Mouse (Mus musculus) forebrain, embryonic 10.5 days (tissue): ENCODE data around the gene Zfp609. TPM values are rescaled to one million over a fixed set of nuclear protein-coding genes. Genes with fewer than 3 reads are reported as not detected.

Source experiments
- DNase-seq: peaks from one replicate; pipeline ENCODE4 v3.0.0-alpha.2; 2017; ENCODE audit warnings: low spot score; ENCODE audit errors: extremely low spot score
- H3K27ac ChIP-seq: fragments of 300-500 bp; sonication (generic); 2 replicates; pipeline ENCODE4 v1.5.1; 2016; ENCODE audit warnings: mild to moderate bottlenecking
- H3K27me3 ChIP-seq: fragments of 300-500 bp; sonication (generic); 2 replicates; pipeline ENCODE4 v1.6.1; 2016; ENCODE audit warnings: mild to moderate bottlenecking; ENCODE audit not compliant: poor library complexity, severe bottlenecking
- H3K36me3 ChIP-seq: fragments of 300-500 bp; sonication (generic); replicated peaks from 2 replicates; pipeline ENCODE4 v1.6.1; 2016; ENCODE audit warnings: mild to moderate bottlenecking, moderate library complexity
- H3K4me1 ChIP-seq: fragments of 300-500 bp; sonication (generic); 2 replicates; pipeline ENCODE4 v1.6.1; 2016
- H3K4me3 ChIP-seq: fragments of 300-500 bp; sonication (generic); 2 replicates; pipeline ENCODE4 v1.5.1; 2016; ENCODE audit warnings: mild to moderate bottlenecking, moderate library complexity
- H3K9me3 ChIP-seq: fragments of 300-500 bp; sonication (generic); 2 replicates; pipeline ENCODE4 v1.6.1; 2016; ENCODE audit warnings: mild to moderate bottlenecking, moderate library complexity
- WGBS: fragments of 180-500 bp; shearing (Covaris S2); methylation state at CpG from one replicate; pipeline ENCODE4 v1.1.7; 2016; 5-methylcytosine and 5-hydroxymethylcytosine counted together
- polyA plus RNA-seq: library from polyadenylated mRNA; unstranded; fragments of >200 nt; fragmentation: Nextera tagmentation; extraction: Ambion mirVana; gene quantifications from 2 replicates; pipeline ENCODE4 v1.2.1, GENCODE M21; 2016

The Zfp609 gene
- polyA plus RNA-seq, 1 experiment from 2014 or later = 8.2 TPM

DNA sequence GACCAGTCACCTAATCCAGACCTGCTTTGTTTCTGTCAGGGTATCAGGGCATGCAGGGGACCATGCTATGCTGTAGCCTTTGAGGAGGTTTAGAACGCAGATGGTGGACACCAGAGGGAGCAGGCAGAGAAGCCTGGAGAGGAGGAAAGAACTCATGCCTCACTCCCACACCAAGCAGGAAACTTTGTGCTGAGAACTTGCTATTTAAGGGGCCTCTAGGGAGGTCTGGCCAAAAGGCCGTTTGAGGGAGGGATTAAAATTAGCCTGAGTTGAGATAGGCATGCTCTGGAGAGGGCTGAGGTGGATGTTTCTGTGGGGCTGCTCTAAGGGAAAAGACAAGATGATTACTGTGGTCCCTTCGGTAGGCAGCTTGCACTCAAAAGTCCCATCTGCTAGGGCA is 181.4 kb downstream of the Zfp609 start:
- 61% methylated on average over 3 of the region's 3 CpGs for WGBS
- 0 out of 2 replicates have a peak, but pooled peaks cover 4% of the 10 kb centered on the region for H3K27me3 ChIP-seq
- H3K4me3 ChIP-seq = no peak overlapping the region
- H3K36me3 ChIP-seq = no peaks in the 10 kb centered on the region
- peaks cover 16% of the 10 kb centered on the region for H3K4me1 ChIP-seq
- no peak for DNase-seq
- no peak overlapping the region for H3K27ac ChIP-seq
- no peaks in the 10 kb centered on the region for H3K9me3 ChIP-seq

GRCm38 (mm10) chr9:65644960-65645359 is 182.4 kb downstream of the Zfp609 start:
- no peak for DNase-seq
- 91% methylated on average over 4 of the region's 4 CpGs for WGBS
- no peaks in the 10 kb centered on the region for H3K9me3 ChIP-seq
- H3K27me3 ChIP-seq = peaks cover 9% of the 10 kb centered on the region; the same call in 1 of the 2 replicates
- no peaks in the 10 kb centered on the region for H3K36me3 ChIP-seq
- H3K4me3 ChIP-seq = no peak overlapping the region
- H3K27ac ChIP-seq = no peak overlapping the region
- H3K4me1 ChIP-seq = peaks cover 24% of the 10 kb centered on the region

GRCm38 (mm10) chr9:65642546-65642945 is 184.8 kb downstream of the Zfp609 start:
- H3K27ac ChIP-seq = no peak overlapping the region
- DNase-seq = no peak
- no peaks in the 10 kb centered on the region for H3K9me3 ChIP-seq
- H3K4me1 ChIP-seq = peaks cover 26% of the 10 kb centered on the region
- no peak overlapping the region for H3K4me3 ChIP-seq
- no peaks in the 10 kb centered on the region for H3K36me3 ChIP-seq
- H3K27me3 ChIP-seq = peaks cover 16% of the 10 kb centered on the region; the same call in 1 of the 2 replicates

Other genes starting within 250 kb of the Zfp609 start
- 11.1 and 11.9 TPM in 2 replicates for gene Plekho2, start 247.5 kb downstream of the Zfp609 start, polyA plus RNA-seq
- 30.9 and 31.9 TPM in 2 replicates for gene Pif1, start 240.4 kb downstream of the Zfp609 start, polyA plus RNA-seq
- 24.2 and 24.7 TPM in 2 replicates for gene Rbpms2, start 197.9 kb downstream of the Zfp609 start, polyA plus RNA-seq
- gene Oaz2, start 159.6 kb downstream of the Zfp609 start, polyA plus RNA-seq = 204 and 217 TPM in 2 replicates
- 339 and 372 TPM in 2 replicates for gene Pclaf, start 62.7 kb upstream of the Zfp609 start, polyA plus RNA-seq
- gene Trip4, start 81.2 kb upstream of the Zfp609 start, polyA plus RNA-seq = 32.5 and 34.5 TPM in 2 replicates
- 16.7 and 18.2 TPM in 2 replicates for gene Csnk1g1, start 81.4 kb upstream of the Zfp609 start, polyA plus RNA-seq
- 445 and 454 TPM in 2 replicates for gene Ppib, start 232.7 kb upstream of the Zfp609 start, polyA plus RNA-seq
- 2.1 and 2.6 TPM in 2 replicates for gene Snx22, start 242.2 kb upstream of the Zfp609 start, polyA plus RNA-seq